Mouse (Mus musculus): ENCODE results near the gene Tfr2.

GRCm38 (mm10) chr5:137629306-137629721 is 59.7 kb downstream of the Tfr2 start:
- TF ChIP-seq CTCF (IDR thresholded peaks at IDR 0.05; ENCODE audit: borderline replicate concordance, insufficient read depth, low read length) (no peak), POLR2A (IDR thresholded peaks at IDR 0.05; ENCODE audit: low read depth, low read length) (no peak)

Data from embryonic fibroblast, embryonic 13.5 days (primary cell).